Mouse (Mus musculus): Measurements from ENCODE around the gene Mef2d.

Gene Mef2d

DNA sequence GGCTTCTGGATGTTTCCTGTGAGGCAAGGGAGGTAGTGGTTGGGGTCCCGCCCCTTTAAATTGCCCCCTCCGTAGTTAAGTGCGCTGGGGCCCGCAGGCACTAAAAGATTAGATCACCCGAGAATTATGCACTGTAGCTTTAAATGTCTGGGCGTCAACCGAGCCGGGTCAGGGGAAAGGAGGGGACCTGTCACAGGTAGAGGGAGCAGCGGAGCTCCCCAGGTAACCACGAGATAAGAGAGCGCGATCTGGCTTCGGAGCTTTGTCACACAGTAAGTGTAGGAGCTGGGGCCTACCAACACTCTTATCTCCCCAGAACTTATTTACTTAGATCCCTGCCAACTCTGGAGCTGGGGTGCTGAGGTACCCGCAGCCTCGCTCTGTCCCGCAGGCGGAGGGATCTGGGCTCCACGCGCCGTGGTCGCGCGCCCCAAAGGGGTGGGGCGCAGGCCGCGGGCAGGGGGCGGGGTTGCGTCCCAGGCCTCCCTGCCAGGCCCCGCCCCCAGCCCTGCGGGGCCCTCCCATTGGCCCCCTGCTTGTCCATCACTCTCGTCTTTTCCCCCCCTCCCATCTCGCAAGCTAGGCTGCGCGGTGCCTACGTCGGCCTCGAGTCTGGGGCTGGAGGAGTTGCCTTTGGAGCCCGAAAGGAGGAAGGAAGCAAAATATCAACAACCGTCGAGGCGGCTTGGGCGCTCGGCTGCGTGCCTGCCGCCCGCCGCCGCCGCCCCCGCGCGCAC is at the start of gene Mef2d:
Gene Mef2d (plus strand): TSS at position 586 of the 737 bp plus-strand sequence.
- peak; percentile 93 to 97 for DNase-seq

GRCm38 (mm10) chr3:88094126-88094525 is 48.0 kb upstream of the Mef2d start:
- no peak for DNase-seq

DNA sequence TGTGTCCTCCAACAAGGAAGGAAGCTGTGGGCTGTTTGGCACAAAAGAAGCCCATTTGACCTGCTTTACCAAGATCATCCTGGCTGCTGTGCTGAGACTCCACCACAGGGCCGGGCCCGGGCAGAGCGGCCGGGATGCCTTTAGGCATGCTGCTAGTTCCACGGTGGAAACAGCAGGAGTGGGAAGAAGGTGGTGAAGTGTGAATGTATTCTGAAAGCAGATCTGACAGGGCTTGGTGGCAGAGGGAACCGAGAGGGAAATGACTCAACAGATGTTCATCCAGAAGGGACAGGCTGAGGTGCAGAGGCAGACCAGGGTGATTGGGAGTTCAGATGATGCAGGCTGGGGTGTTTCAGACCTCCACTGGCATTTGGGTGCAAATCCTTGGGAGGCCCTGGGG is 44.5 kb upstream of the Mef2d start:
- DNase-seq, result no peak

DNA sequence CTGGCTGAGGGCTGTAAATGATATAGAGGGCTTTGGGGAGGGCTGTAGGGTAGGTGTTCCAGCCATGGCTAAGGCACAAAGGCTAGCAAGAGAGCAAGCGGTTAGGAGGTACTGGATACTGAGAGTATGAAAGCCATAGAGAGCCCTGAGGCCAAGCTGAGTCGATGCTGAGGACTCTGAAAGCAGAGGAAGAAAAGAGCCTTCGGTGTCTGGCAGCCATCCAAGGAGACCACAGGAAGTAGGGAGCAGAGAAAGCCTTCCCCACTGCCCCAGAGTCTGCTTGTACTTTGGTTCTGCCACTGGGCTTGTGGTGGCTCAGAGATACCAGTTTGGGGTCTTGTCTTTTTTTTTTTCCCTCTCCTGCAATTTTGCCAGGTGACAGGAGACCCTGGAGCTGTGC is 41.9 kb upstream of the Mef2d start:
- no peak for DNase-seq

GRCm38 (mm10) chr3:88101736-88102135 is 40.4 kb upstream of the Mef2d start:
- no peak for DNase-seq

DNA sequence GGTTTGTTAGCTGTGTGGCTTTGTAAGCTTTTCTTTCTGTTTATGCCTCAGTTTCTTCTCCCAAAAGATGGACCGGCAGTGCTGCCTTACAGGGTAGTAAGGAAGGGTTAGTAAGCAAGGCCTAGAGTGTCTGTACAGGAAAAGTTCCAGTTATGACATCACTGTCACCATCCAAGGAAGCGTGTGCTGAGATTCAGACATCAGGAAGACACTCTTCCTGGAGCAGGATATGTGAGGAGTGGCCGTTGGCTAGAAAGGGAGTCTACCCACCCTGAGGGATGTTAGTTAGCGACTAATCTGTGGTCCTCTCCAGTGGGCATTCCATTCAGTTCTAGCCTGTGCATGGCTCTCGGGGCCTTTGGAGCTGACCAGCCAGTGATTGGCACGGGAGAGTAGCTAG is 40.0 kb upstream of the Mef2d start:
- DNase-seq, result no peak

DNA sequence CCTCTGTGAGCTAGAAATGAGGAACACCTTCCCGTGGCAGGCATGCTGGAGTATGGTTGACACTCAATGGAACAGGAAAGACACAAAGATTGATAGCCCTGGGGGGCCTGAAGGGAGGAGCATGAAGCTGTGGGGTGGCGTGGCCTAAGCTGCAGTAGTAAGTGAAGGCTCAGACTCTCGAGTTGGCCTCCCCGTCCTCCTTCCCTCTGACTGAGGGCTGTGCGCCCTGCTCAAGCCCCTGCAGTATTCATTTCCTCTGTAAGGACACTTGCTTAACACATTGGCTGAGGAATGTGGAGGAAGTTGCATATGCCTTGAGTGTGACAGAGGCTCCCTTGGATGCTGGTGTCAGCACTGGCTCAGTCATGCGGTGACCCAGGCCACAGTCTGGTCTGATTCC is 39.6 kb upstream of the Mef2d start:
- no peak for DNase-seq

- DNase-seq, result no peak
These were observed 36.0 kb upstream of the Mef2d start for GRCm38 (mm10) chr3:88106126-88106525.

DNA sequence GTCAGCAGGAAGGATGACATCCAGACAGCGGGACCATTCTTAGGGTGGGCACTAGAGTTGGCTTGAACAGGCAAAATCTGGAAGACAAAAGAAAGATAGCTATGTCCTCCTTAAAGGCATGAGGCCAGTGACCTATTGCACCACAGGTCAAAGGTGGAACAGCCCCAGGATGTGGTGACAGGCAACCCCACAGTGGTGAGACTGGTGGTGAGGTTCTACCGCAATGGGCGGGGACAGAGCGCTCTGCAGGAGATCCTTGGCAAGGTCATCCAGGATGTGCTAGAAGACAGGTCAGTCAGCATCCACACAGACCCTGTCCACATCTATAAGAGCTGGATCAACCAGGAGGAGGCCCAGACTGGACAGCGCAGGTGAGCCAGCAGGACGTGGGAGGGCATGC is 33.0 kb upstream of the Mef2d start:
- no peak for DNase-seq

DNA sequence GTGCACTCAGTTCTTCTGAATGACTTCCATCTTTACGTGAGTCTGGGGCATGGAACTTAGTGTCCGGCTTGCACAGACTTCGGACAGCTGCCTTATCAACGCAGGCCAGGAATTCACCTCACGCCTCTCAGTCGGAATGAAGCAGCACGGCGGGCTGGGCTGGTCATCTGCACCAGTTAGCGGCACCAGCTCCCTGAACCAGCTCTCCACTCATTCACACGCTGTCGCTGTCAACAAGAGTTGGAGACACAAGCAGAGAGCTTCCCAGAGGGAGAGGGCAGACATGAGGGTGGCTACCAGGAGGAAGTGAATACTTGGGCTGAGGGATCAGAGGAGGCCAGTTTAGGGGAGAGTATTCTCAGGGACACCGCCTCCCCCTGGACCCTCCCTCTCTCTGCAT is 27.8 kb upstream of the Mef2d start:
- DNase-seq, result no peak

GRCm38 (mm10) chr3:88120117-88120651 is 22.0 kb upstream of the Mef2d start:
- DNase-seq, result no peak

GRCm38 (mm10) chr3:88121164-88122131 is 20.7 kb upstream of the Mef2d start:
- DNase-seq, result no peak

DNA sequence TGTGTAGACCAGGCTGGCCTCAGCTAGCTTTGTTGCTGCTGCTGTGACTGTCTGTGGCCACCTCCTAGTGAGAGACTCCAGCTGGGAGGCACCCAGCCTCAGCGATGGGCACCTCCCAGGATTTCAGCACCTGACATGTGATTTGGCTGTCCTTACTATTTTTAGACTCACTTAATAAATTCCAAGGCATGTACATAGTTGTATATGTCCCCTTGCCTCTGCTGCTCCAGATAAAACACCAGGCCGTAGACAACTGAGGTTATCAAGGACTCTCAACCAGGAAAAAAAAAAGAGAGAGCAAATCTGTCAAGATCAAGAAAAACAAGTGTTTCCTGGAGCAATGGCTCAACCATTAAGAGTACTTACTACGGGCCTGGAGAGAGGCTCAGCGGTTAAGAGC is 17.0 kb upstream of the Mef2d start:
- DNase-seq, result no peak

GRCm38 (mm10) chr3:88126181-88126580 is 16.0 kb upstream of the Mef2d start:
- DNase-seq, result no peak

GRCm38 (mm10) chr3:88127636-88128035 is 14.5 kb upstream of the Mef2d start:
- DNase-seq, result peak in 1 of 2 experiments; percentile 22

- DNase-seq, result no peak
These were observed 14.1 kb upstream of the Mef2d start for GRCm38 (mm10) chr3:88128056-88128455.

DNA sequence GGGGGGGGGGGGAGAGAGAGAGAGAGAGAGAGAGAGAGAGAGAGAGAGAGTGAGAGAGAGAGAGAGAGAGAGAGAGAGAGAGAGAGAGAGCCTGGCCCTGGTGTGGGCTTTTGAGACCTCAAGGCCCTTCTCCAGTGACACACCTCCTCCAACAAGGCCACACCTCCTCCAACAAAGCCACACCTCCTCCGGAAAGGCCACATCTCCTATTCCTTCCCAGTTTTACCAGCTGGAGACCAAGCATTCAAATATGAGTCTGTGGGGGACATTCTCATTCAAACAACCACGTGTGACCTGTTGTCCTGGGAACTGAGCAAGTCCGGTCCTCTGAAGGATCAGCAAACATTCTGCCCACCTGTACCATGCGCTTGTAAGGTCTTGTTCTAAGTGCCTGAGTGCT is 13.2 kb upstream of the Mef2d start:
- no peak for DNase-seq

- DNase-seq, result no peak
These were observed 11.1 kb upstream of the Mef2d start for GRCm38 (mm10) chr3:88131071-88131470.

DNA sequence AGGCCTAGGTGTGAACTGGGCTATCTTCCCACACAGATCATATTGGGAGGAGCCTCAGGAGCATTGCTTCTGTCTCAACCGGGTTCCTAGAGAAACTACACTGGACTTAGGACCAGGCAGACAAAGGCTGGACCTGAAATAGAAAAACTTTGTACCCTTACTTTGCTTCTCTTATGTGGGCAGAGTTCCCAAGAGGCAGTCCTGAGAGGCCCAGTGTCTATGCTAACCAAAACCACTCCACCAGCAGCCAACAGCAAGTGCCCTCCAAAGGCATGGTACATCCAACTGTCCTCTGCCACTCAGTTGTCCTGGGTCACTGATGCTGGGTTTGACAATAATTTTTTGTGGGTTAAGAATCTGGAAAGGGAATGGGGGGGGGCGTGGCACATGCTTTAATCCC is 9.7 kb upstream of the Mef2d start:
- no peak for DNase-seq

GRCm38 (mm10) chr3:88133187-88133771 is 8.9 kb upstream of the Mef2d start:
- DNase-seq, result peak in 1 of 2 experiments; percentile 26

GRCm38 (mm10) chr3:88136346-88136745 is 5.8 kb upstream of the Mef2d start:
- DNase-seq, result no peak

DNA sequence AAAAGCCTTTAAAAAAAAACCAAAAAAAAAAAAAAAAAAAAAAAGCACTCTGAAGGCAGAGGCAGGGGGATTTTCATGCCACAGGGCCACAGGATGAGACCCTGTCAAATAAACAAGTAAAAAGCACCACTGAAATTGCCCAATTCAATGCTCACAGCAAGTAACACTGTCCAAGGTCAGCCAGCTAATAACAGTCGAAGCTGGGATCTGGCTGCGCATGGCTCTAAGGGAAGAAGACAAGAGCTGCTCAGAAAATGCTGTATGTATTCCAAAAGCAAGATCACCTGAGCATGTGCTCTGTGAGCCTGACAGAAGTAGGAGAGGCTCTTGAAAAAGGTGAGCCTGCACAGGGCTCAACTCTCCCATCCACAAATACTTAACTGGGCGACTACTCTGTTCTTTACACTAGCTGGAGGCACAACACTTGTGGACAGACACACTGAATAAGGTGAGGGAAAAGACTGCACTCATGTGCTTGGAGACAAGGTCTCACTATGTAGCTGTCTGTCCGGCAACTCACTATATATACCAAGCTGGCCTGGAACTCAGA is 5.2 kb upstream of the Mef2d start:
- no peak for DNase-seq

DNA sequence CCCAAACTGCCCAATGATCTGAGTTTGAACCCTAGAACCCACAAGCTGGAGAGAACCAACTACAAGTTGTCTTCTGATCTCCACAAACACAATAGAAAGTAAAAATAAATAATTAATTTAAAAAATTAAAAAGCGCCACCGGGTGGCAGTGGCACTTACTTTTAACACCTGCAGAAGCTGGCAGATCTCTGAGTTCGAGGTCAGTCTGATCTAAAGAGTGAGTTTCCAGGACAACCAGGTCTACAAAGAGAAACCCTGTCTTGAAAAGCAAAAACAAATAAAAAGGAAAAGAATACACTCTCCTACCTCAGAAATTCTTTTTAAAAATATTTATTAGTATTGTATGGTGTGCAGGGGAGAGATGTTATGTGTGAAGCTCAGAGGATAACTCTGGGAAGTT is 4.4 kb upstream of the Mef2d start:
- peak in 1 of 2 experiments; percentile 31 for DNase-seq

All from thymus, adult 18-20 months (tissue).